Mouse (Mus musculus): Measurements from ENCODE around the gene Fstl3.

DNA sequence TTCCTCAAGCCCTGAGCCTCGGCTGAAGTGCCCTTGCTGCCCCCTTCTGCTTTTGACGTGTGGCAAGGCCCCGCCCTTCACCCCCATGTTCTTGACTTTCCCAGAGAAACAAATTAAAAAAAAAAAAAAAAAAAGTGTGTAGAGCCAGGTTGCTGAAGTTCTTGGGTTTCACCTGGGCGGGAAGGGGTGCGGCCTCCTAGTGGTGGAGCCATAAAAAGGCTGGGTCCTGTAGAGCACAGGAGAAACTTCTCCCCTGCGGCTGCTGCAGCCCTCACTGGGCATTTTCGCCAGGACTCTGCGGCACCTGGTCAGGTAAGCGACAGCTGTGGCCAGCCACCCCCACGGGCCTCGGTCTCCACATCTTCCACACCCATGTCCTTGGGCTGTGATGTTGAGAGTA lies 43.7 kb downstream of the Fstl3 start, which contains the start of gene Misp:
- TF ChIP-seq CTCF (IDR thresholded peaks at IDR 0.05; ENCODE audit: low read depth, low read length) (no peak), TAL1 (conservative IDR thresholded peaks at IDR 0.05; ENCODE audit: low read depth, low read length) (no peak), GATA1 (IDR thresholded peaks at IDR 0.05; ENCODE audit: borderline replicate concordance, low read length) (no peak)
